Mouse (Mus musculus) frontal cortex, adult 2 months (tissue): ENCODE results near the gene Rfpl4. TPM values are rescaled to one million over a fixed set of nuclear protein-coding genes. Genes with fewer than 3 reads are reported as not detected.
"Not testable (repeated sequence)": the region's sequence is repeated elsewhere in the genome, so short reads cannot be mapped to it uniquely, and the experiment has no call there.

Experiments
- DNase-seq, 2 experiments: peaks; one replicate each; pipeline ENCODE4 v3.0.0; 2022; ENCODE audit warnings: low spot score in 1 of 2; ENCODE audit errors: extremely low spot score in 1 of 2
- polyA plus RNA-seq: library from polyadenylated mRNA; depleted of rRNA; stranded (reverse); fragments of >200 nt; gene quantifications from 2 replicates; pipeline ENCODE4 v1.2.3, GENCODE M21; 2012; rRNA removed

The Rfpl4 gene
- polyA plus RNA-seq, 1 experiment: not detected

GRCm38 (mm10) chr7:5081241-5081640, 35.5 kb downstream of the Rfpl4 start:
- no peak for DNase-seq

GRCm38 (mm10) chr7:5080815-5081214, 35.9 kb downstream of the Rfpl4 start:
- no peak for DNase-seq

GRCm38 (mm10) chr7:5080010-5080751, 36.6 kb downstream of the Rfpl4 start, which contains the start of gene Epn1:
TSS of gene Epn1 (plus strand) at chr7:5080235.
- DNase-seq: peak; percentile 93 to 98

GRCm38 (mm10) chr7:5079365-5080009, 37.3 kb downstream of the Rfpl4 start:
- not testable (repeated sequence) for DNase-seq

GRCm38 (mm10) chr7:5076931-5077330, 39.8 kb downstream of the Rfpl4 start:
- DNase-seq: no peak

GRCm38 (mm10) chr7:5074984-5075383, 41.8 kb downstream of the Rfpl4 start:
- no peak for DNase-seq

GRCm38 (mm10) chr7:5073586-5073985, 43.2 kb downstream of the Rfpl4 start:
- DNase-seq: no peak

GRCm38 (mm10) chr7:5064886-5065285, 51.9 kb downstream of the Rfpl4 start:
- no peak for DNase-seq

GRCm38 (mm10) chr7:5062360-5063001, 54.3 kb downstream of the Rfpl4 start:
- DNase-seq: no peak

- peak; percentile 79 to 92 for DNase-seq
Observed at GRCm38 (mm10) chr7:5061774-5062359, 54.9 kb downstream of the Rfpl4 start, which contains the start of gene U2af2. TSS of gene U2af2 (plus strand) at chr7:5062143.

GRCm38 (mm10) chr7:5060944-5061773, 55.6 kb downstream of the Rfpl4 start:
- peak; percentile 96 to 100 for DNase-seq

GRCm38 (mm10) chr7:5060239-5060731, 56.5 kb downstream of the Rfpl4 start:
- DNase-seq: peak in 1 of 2 experiments; percentile 81

Other genes with a start within 250 kb of the Rfpl4 start
- gene Isoc2b, start 246.7 kb downstream of the Rfpl4 start, polyA plus RNA-seq: 10.6 and 13.8 TPM in 2 replicates
- 10.7 and 12.0 TPM in 2 replicates for gene Isoc2a, start 239.8 kb downstream of the Rfpl4 start, polyA plus RNA-seq
- 0.44 and 0.53 TPM in 2 replicates for gene Gm36210, start 210.4 kb downstream of the Rfpl4 start, polyA plus RNA-seq
- gene Zfp628, start 201.7 kb downstream of the Rfpl4 start, polyA plus RNA-seq: 9.6 and 10.8 TPM in 2 replicates
- gene Nat14, start 194.9 kb downstream of the Rfpl4 start, polyA plus RNA-seq: 99.2 and 108 TPM in 2 replicates
- gene Ssc5d, start 191.2 kb downstream of the Rfpl4 start, polyA plus RNA-seq: 11.1 and 12.5 TPM in 2 replicates
- 0.22 and 0.27 TPM in 2 replicates for gene Sbk2, start 152.5 kb downstream of the Rfpl4 start, polyA plus RNA-seq
- 2.2 and 2.5 TPM in 2 replicates for gene Sbk3, start 145.8 kb downstream of the Rfpl4 start, polyA plus RNA-seq
- gene Zfp579, start 120.8 kb downstream of the Rfpl4 start, polyA plus RNA-seq: 49.7 and 60.9 TPM in 2 replicates
- 11.7 and 13.5 TPM in 2 replicates for gene Zfp524, start 102.5 kb downstream of the Rfpl4 start, polyA plus RNA-seq
- 22.7 TPM in 2 replicates for gene Fiz1, start 102.3 kb downstream of the Rfpl4 start, polyA plus RNA-seq
- not detected in 2 replicates for gene Gm44973, start 101.5 kb downstream of the Rfpl4 start, polyA plus RNA-seq
- 33.1 and 35.5 TPM in 2 replicates for gene Zfp865, start 96.6 kb downstream of the Rfpl4 start, polyA plus RNA-seq
- 80.6 and 81.7 TPM in 2 replicates for gene Ccdc106, start 96.4 kb downstream of the Rfpl4 start, polyA plus RNA-seq
- not detected in 2 replicates for gene 4632433K11Rik, start 82.8 kb downstream of the Rfpl4 start, polyA plus RNA-seq
- 8.4 and 8.8 TPM in 2 replicates for gene Zfp784, start 78.5 kb downstream of the Rfpl4 start, polyA plus RNA-seq
- 49.7 and 56.0 TPM in 2 replicates for gene Zfp580, start 65.4 kb downstream of the Rfpl4 start, polyA plus RNA-seq
- 225 and 229 TPM in 2 replicates for gene U2af2, start 54.8 kb downstream of the Rfpl4 start, polyA plus RNA-seq
- 387 and 425 TPM in 2 replicates for gene Epn1, start 36.7 kb downstream of the Rfpl4 start, polyA plus RNA-seq
- gene Rasl2-9, start 9.0 kb upstream of the Rfpl4 start, polyA plus RNA-seq: 0.40 and 0.61 TPM in 2 replicates
- gene Vmn1r55, start 32.7 kb upstream of the Rfpl4 start, polyA plus RNA-seq: not detected in 2 replicates
- gene Vmn1r56, start 79.8 kb upstream of the Rfpl4 start, polyA plus RNA-seq: not detected in 2 replicates
- not detected in 2 replicates for gene Vmn1r57, start 101.5 kb upstream of the Rfpl4 start, polyA plus RNA-seq
- gene Gm5065, start 233.6 kb upstream of the Rfpl4 start, polyA plus RNA-seq: not detected in 2 replicates
- gene Nlrp2, start 234.1 kb upstream of the Rfpl4 start, polyA plus RNA-seq: not detected in 2 replicates